Mouse (Mus musculus) limb, embryonic 11.5 days (tissue): ENCODE data around the gene Setd6. TPM values are rescaled to one million over a fixed set of nuclear protein-coding genes. Genes with fewer than 3 reads are reported as not detected.

Experiments used
- ATAC-seq: fragments of 200-750 bp; cut with Nextera tagmentation; 2 replicates; pipeline ENCODE4 v1.8.0; 2017; ENCODE audit warnings: low read depth; ENCODE audit not compliant: insufficient number of reproducible peaks, low FRiP score, low TSS enrichment
- DNase-seq: peaks from one replicate; pipeline ENCODE4 v3.0.0-alpha.2; 2015; ENCODE audit warnings: low spot score
- H3K27ac ChIP-seq: fragments of 300-500 bp; sonication (generic); replicated peaks from 2 replicates; pipeline ENCODE4 v1.5.1; 2014; ENCODE audit warnings: low read depth, mild to moderate bottlenecking, low read length
- H3K27me3 ChIP-seq: fragments of 300-500 bp; sonication (generic); 2 replicates; pipeline ENCODE4 v1.6.1; 2014; ENCODE audit warnings: mild to moderate bottlenecking, low read length, mixed read lengths; ENCODE audit not compliant: control insufficient read depth, insufficient read depth
- H3K36me3 ChIP-seq: fragments of 300-500 bp; sonication (generic); 2 replicates; pipeline ENCODE4 v1.6.1; 2014; ENCODE audit warnings: mild to moderate bottlenecking, low read length, moderate library complexity, mixed read lengths; ENCODE audit not compliant: control insufficient read depth, insufficient read depth
- H3K4me1 ChIP-seq: fragments of 300-500 bp; sonication (generic); 2 replicates; pipeline ENCODE4 v1.6.1; 2014; ENCODE audit warnings: low read length, mixed read lengths; ENCODE audit not compliant: control insufficient read depth, insufficient read depth
- H3K4me2 ChIP-seq: fragments of 300-500 bp; sonication (generic); 2 replicates; pipeline ENCODE4 v1.6.1; 2014; ENCODE audit warnings: low read depth, mild to moderate bottlenecking, moderate library complexity; ENCODE audit not compliant: severe bottlenecking
- H3K4me3 ChIP-seq: fragments of 300-500 bp; sonication (generic); 2 replicates; pipeline ENCODE4 v1.5.1; 2014; ENCODE audit warnings: low read depth, low read length
- H3K9ac ChIP-seq: fragments of 300-500 bp; sonication (generic); 2 replicates; pipeline ENCODE4 v1.6.1; 2014; ENCODE audit warnings: mild to moderate bottlenecking, low read length
- H3K9me3 ChIP-seq: fragments of 300-500 bp; sonication (generic); 2 replicates; pipeline ENCODE4 v1.6.1; 2016; ENCODE audit warnings: low read length; ENCODE audit not compliant: control insufficient read depth
- WGBS: fragments of 180-500 bp; shearing (Covaris S2); extraction: QIAGEN DNeasy Blood & Tissue Kit; methylation state at CpG from one replicate; pipeline ENCODE4 v1.1.7; 2014; 5-methylcytosine and 5-hydroxymethylcytosine counted together
- polyA plus RNA-seq: library from polyadenylated mRNA; unstranded; fragments of >200 nt; fragmentation: Nextera tagmentation; extraction: Ambion mirVana; gene quantifications from 2 replicates; pipeline ENCODE4 v1.2.1, GENCODE M21; 2014

Setd6 gene
- polyA plus RNA-seq, 1 experiment from 2014 or later, result 19.7 TPM

DNA sequence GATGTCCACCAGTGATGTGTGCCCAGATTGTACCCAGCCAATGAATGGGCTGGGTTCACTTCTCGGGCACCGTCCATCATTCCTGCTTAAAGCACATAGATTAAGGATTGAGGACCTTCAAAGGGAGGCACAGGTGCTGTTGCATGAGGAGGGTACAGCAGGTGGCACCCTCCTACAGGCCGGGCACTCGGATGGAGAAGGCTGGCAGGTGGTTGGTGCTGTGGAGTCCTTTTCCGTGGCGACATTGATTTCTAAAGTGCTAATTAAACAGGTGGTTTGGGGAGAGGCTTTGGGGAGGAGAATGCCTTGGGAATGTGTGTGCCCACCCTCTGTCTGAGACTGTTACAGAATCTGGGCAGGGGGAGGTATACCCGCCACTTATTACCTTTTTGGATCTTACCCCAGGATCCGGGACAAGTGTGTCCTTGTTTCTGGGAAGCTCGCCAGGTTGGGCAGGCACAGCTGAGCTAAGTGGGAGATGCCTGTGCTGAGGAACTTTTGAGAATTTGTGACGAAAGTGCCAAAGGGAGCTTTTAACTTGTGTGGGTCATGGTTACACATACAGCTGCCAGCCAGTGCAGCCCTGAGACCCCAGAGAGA lies 27.5 kb upstream of the Setd6 start:
- WGBS, result 73% methylated on average over 10 of the region's 10 CpGs
- H3K9me3 ChIP-seq, result no peaks in the 10 kb centered on the region
- no peak overlapping the region for H3K9ac ChIP-seq
- H3K4me2 ChIP-seq, result no peak overlapping the region
- H3K27me3 ChIP-seq, result no peaks in the 10 kb centered on the region
- no peak for DNase-seq
- ATAC-seq, result no peak
- no peaks in the 10 kb centered on the region for H3K4me1 ChIP-seq
- no peak overlapping the region for H3K27ac ChIP-seq
- H3K4me3 ChIP-seq, result no peak overlapping the region
- H3K36me3 ChIP-seq, result no peaks in the 10 kb centered on the region

GRCm38 (mm10) chr8:95690929-95691541 lies 24.6 kb upstream of the Setd6 start:
- H3K27ac ChIP-seq, result no peak overlapping the region

GRCm38 (mm10) chr8:95694631-95695030 lies 21.1 kb upstream of the Setd6 start:
- H3K4me3 ChIP-seq, result no peak overlapping the region
- no peaks in the 10 kb centered on the region for H3K36me3 ChIP-seq
- no peak overlapping the region for H3K9ac ChIP-seq
- H3K4me1 ChIP-seq, result no peaks in the 10 kb centered on the region
- H3K27me3 ChIP-seq, result peaks cover 12% of the 10 kb centered on the region; the same call in 1 of the 2 replicates
- ATAC-seq, result no peak
- DNase-seq, result no peak
- no peak overlapping the region for H3K27ac ChIP-seq
- no peaks in the 10 kb centered on the region for H3K9me3 ChIP-seq
- WGBS, result 18% methylated on average over 6 of the region's 6 CpGs
- no peak overlapping the region for H3K4me2 ChIP-seq

More at GRCm38 (mm10) chr8:95690929-95691541, 24.6 kb upstream of the Setd6 start:
- no peak for ATAC-seq
- peaks cover 10% of the 10 kb centered on the region; the same call in 1 of the 2 replicates for H3K27me3 ChIP-seq
- H3K9me3 ChIP-seq, result no peaks in the 10 kb centered on the region
- H3K36me3 ChIP-seq, result no peaks in the 10 kb centered on the region
- WGBS, result 83% methylated on average over 13 of the region's 13 CpGs
- H3K4me1 ChIP-seq, result no peaks in the 10 kb centered on the region
- H3K4me3 ChIP-seq, result no peak overlapping the region
- H3K9ac ChIP-seq, result no peak overlapping the region
- H3K4me2 ChIP-seq, result no peak overlapping the region
- DNase-seq, result no peak

DNA sequence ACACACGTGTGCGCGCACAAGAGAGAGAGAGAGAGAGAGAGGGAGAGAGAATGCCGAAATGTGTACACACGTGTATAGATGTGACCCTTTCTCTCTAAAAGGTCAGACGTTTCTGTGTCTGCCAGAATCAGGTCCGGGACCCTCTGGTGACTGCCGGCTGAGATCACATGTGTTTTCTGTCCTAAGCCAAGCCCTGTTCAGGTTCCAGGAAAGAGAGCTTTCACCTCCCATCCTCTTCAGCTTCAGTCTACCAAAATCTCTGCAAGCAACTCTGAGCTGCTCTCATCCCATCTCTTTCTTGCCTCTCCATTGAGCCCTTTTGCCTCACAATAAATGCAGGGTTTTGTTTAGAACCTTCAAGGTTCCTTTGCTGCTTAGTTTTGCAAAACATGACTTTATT lies 19.0 kb upstream of the Setd6 start:
- Histone ChIP-seq H3K4me2 (no peak overlapping the region), H3K9ac (no peak overlapping the region), H3K4me3 (no peak overlapping the region), H3K27ac (no peak overlapping the region), H3K27me3 (peaks cover 12% of the 10 kb centered on the region; the same call in 1 of the 2 replicates), H3K4me1 (no peaks in the 10 kb centered on the region), H3K36me3 (no peaks in the 10 kb centered on the region), H3K9me3 (no peaks in the 10 kb centered on the region)
- no peak for ATAC-seq
- DNase-seq, result no peak
- 62% methylated on average over 8 of the region's 8 CpGs for WGBS

GRCm38 (mm10) chr8:95697128-95697527 lies 18.6 kb upstream of the Setd6 start:
- Histone ChIP-seq H3K4me3 (no peak overlapping the region), H3K27ac (no peak overlapping the region), H3K9ac (no peak overlapping the region), H3K36me3 (no peaks in the 10 kb centered on the region), H3K4me1 (no peaks in the 10 kb centered on the region; the same call in 1 of the 2 replicates), H3K9me3 (no peaks in the 10 kb centered on the region), H3K4me2 (0 out of 2 replicates have a peak overlapping the region, but pooled peaks have one; percentile 24), H3K27me3 (peaks cover 12% of the 10 kb centered on the region; the same call in 1 of the 2 replicates)
- 2% methylated on average over 11 of the region's 11 CpGs for WGBS
- DNase-seq (peak; percentile 97), ATAC-seq (peak; percentile 61)

DNA sequence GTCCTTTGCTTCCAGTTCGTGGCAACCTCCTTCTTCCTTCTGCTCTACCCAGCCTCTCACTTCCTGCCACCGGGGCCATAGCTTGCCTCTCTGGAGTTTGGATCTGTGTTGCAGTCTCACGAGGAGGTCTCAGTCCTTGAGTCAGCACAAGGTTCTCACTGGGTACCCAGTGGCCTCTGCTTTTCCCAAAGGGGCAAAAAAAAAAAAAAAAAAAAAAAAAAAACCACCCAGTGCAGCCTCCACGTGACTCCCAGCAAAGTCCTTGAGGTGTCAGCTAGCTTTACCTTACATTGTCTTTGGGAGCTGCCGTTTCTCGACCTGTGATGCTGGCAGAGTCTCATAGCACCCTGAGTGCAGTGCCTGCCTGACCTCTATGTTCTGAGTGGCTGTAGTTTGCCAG lies 17.5 kb upstream of the Setd6 start:
- Histone ChIP-seq H3K4me3 (no peak overlapping the region), H3K4me1 (no peaks in the 10 kb centered on the region; the same call in 1 of the 2 replicates), H3K4me2 (no peak overlapping the region), H3K36me3 (no peaks in the 10 kb centered on the region), H3K9ac (no peak overlapping the region), H3K9me3 (no peaks in the 10 kb centered on the region), H3K27me3 (peaks cover 12% of the 10 kb centered on the region; the same call in 1 of the 2 replicates), H3K27ac (no peak overlapping the region)
- DNase-seq, result no peak
- 47% methylated on average over 6 of the region's 6 CpGs for WGBS
- no peak for ATAC-seq

GRCm38 (mm10) chr8:95700282-95700681 lies 15.4 kb upstream of the Setd6 start:
- DNase-seq (no peak), ATAC-seq (no peak)
- H3K27me3 ChIP-seq, result peaks cover 2% of the 10 kb centered on the region; the same call in 1 of the 2 replicates
- H3K9me3 ChIP-seq, result no peaks in the 10 kb centered on the region
- H3K27ac ChIP-seq, result no peak overlapping the region
- H3K4me1 ChIP-seq, result peaks cover 4% of the 10 kb centered on the region; the same call in 1 of the 2 replicates
- H3K9ac ChIP-seq, result no peak overlapping the region
- no peaks in the 10 kb centered on the region for H3K36me3 ChIP-seq
- WGBS, result 78% methylated on average over 9 of the region's 9 CpGs
- H3K4me3 ChIP-seq, result no peak overlapping the region
- no peak overlapping the region for H3K4me2 ChIP-seq

- no peak overlapping the region for H3K4me3 ChIP-seq
Measured at GRCm38 (mm10) chr8:95701809-95702208, 13.9 kb upstream of the Setd6 start.

More at GRCm38 (mm10) chr8:95701809-95702208, 13.9 kb upstream of the Setd6 start:
- 74% methylated on average over 4 of the region's 4 CpGs for WGBS
- peaks cover 2% of the 10 kb centered on the region; the same call in 1 of the 2 replicates for H3K27me3 ChIP-seq
- DNase-seq (no peak), ATAC-seq (no peak)
- peaks cover 4% of the 10 kb centered on the region; the same call in 1 of the 2 replicates for H3K4me1 ChIP-seq
- no peak overlapping the region for H3K9ac ChIP-seq
- no peaks in the 10 kb centered on the region for H3K36me3 ChIP-seq
- no peak overlapping the region; the same call in 1 of the 2 replicates for H3K4me2 ChIP-seq
- H3K9me3 ChIP-seq, result no peaks in the 10 kb centered on the region
- H3K27ac ChIP-seq, result no peak overlapping the region
